Mouse (Mus musculus) fibroblast of lung, adult 2 months (primary cell): ENCODE results near the gene Efs.
"Not testable (repeated sequence)": the region's sequence is repeated elsewhere in the genome, so short reads cannot be mapped to it uniquely, and the experiment has no call there.

Experiments
- DNase-seq: peaks from one replicate; pipeline ENCODE4 v3.0.0-alpha.2; 2011; ENCODE audit warnings: low read depth

The Efs gene

GRCm38 (mm10) chr14:54925349-54926342 lies at the start of gene Efs:
Gene Efs, minus strand, starts transcription at chr14:54926126.
- DNase-seq: no peak

- DNase-seq: no peak
Observed at GRCm38 (mm10) chr14:54974068-54974791, 48.3 kb upstream of the Efs start.

DNA sequence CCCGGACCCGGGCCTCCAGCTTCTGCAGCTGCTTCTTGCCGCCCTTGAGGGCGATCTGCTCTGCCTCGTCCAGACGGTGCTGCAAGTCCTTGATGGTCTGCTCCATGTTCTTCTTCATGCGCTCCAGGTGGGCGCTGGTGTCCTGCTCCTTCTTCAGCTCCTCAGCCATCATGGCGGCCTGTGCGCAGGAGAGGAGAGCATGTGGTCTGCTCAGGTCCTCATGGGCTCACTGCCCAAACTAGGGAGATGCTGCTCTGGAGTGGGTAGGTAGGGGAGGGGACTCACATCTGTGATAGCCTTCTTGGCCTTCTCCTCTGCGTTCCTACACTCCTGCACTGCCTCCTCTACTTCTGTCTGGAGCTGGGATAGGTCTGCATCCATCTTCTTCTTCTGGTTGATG lies 46.9 kb upstream of the Efs start:
- not testable (repeated sequence) for DNase-seq

DNA sequence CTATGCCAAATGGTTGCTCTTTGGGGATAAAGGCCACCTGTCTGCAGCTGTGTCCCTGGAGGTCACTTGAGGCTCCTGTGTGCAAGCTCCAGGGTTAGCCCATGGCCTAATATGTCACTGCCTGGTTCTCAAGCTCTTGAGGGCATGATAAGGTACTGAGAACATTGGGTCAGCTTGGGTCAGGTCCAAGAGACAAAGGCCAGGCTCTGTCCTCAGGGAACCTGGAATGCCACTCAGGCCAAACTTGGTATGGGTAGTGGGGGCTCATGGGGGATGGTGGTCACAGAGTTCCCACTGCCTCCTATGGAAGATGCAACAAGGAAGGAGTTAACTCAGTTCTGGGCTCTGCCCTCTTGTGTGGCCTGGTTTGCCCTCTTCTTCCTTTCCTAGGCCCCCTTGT lies 42.4 kb upstream of the Efs start:
- DNase-seq: no peak

DNA sequence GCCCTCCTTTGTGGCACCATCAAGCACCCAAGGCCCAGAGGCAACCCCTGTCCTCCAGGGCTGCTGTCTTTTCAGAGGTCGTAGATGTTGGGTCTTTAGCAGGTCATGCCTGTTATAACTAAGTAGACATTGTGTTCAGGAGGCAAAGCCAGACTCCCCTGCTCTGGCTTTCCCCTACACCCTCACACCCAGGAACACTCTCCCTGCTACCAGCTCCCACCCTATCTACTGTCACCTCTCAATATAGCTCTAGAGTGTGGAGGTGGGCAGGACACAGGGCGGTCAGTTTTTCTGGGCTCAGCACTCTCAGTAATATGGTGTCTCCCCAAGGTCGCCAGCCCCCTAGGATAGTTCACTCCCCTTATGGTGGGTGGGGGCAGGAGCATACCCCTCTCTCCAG lies 41.9 kb upstream of the Efs start:
- DNase-seq: no peak

DNA sequence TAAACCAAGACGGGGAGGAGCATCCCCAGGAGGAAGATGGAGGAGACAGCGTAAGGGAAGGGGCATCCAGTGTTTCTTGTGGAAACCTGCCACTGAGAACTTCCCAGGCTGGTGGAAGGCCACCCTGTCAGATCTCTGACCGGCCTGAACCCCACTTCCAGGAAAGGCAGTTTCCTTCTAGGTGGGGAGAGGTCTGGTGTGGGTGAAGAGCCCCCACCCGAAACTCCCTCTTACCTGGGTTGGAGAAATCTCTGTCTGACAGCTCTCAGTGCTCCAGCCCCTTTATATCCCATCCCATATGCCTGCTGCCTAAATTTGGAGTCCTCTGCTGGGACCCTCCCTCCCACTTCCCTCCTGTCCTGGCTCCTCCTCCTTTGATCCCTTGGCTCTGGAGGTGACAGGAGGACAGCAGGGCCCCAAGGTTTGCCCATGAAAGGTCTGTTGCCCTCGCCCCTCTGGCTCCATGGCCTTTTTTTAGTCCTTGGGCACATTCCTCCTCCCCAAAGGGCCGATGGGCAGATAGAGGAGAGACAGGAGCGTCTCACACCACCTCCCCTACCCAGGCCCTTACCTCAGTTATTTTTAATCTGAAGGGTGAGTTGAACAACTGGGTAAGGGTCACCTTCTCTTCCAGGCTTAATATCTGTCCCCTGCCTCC lies 40.5 kb upstream of the Efs start, which contains the start of gene Myh6:
Gene Myh6 (minus strand): TSS at position 608 of the 658 bp plus-strand sequence.
- no peak for DNase-seq

- DNase-seq: no peak
Observed at GRCm38 (mm10) chr14:54965631-54966030, 39.7 kb upstream of the Efs start.

- DNase-seq: no peak
Observed at GRCm38 (mm10) chr14:54965044-54965443, 39.1 kb upstream of the Efs start.

- no peak for DNase-seq
Observed at GRCm38 (mm10) chr14:54963727-54964126, 37.8 kb upstream of the Efs start.

DNA sequence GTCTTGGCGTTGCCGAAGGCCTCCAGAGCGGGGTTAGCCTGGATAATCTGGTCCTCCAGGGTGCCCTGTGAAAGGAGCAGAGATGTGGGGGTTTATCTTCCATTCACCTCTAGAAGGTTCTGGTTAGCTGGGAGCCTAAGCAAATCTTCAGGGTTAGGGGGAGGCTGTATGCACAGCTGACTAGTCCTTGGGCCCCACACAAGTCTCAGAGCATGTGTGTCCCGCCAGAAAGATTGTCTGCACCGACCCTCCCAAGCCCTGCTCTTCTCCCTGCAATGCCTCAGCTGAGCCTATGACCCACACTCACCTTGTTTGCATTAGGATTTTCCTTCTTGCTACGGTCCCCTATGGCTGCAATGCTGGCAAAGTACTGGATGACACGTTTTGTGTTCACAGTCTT lies 36.8 kb upstream of the Efs start:
- DNase-seq: no peak

GRCm38 (mm10) chr14:54961487-54961886 lies 35.6 kb upstream of the Efs start:
- no peak for DNase-seq

DNA sequence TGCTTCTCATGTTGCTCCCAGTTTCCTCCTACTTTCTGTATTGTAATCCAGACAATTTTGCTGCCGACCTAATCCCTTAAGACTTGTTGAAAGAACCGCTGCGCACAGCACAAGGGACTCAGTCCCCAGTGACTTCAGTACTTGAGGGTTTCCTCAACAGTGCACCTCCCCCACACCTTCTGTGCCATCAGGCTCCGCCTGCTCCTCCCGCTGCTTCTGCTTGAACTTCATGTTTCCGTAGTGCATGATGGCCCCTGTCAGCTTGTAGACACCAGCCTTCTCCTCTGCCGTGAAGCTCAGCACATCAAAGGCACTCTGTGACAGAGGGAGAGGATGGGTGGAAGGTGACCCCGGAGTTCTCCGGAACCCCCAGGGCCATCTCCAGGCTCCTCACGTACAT lies 34.8 kb upstream of the Efs start:
- no peak for DNase-seq

GRCm38 (mm10) chr14:54959853-54960613 lies 34.1 kb upstream of the Efs start:
- DNase-seq: not testable (repeated sequence)

DNA sequence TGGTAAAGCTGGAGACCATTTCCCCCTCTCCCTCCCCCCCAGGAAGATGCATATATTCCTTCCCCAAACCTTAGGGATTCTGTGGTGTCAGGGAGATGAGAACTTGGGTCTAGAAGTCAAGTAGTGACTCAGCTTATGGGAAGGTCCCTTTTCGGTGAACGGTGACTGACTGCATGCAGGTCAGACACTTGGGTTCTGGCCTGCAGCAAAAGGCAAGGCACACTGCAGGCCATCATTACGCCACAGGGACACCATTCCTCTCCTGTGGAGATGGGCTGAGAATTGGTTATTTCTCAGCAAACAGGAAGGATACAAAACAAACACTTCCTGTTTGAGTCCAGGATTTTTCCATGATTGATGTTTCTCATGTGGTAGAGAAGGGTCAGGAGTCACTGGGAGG lies 33.3 kb upstream of the Efs start:
- DNase-seq: no peak

DNA sequence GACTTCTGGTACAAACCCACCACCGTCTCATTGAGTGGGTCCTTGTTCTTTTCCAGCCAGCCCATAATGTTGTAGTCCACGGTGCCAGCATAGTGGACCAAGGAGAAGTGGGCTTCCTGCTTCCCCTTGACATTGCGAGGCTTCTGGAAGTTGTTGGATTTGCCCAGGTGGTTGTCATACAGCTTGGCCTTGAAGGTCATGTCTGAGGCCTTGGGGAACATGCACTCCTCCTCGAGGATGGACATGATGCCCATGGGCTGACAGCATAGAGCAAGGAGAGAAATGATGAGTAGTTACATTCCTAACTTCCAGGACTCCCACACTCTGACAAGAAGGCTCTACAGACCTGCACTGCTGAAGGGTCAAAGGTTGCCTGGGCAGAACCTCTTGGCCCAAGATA lies 32.6 kb upstream of the Efs start:
- no peak for DNase-seq

- DNase-seq: no peak
Observed at GRCm38 (mm10) chr14:54956533-54956932, 30.6 kb upstream of the Efs start.

- DNase-seq: no peak
Observed at GRCm38 (mm10) chr14:54955481-54955880, 29.6 kb upstream of the Efs start.

DNA sequence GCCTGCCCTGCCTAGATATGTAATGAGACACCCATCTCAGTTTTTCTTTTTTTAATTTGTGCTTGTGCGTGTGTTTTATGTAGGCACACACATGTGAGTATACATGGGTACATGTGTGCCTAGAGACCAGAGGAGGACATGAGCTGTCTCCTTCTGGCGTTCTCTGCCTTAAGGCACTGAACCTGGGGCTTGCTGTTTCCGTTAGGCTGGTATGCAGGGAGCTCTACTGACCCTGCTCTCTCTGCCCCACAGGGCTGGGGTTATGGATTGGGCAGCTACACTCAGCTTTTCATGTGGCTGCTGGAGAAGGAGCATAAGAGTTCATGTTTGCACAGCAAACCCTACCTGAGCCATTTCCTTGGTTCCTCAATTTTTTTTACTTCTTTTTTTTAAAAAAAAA lies 28.5 kb upstream of the Efs start:
- DNase-seq: no peak

DNA sequence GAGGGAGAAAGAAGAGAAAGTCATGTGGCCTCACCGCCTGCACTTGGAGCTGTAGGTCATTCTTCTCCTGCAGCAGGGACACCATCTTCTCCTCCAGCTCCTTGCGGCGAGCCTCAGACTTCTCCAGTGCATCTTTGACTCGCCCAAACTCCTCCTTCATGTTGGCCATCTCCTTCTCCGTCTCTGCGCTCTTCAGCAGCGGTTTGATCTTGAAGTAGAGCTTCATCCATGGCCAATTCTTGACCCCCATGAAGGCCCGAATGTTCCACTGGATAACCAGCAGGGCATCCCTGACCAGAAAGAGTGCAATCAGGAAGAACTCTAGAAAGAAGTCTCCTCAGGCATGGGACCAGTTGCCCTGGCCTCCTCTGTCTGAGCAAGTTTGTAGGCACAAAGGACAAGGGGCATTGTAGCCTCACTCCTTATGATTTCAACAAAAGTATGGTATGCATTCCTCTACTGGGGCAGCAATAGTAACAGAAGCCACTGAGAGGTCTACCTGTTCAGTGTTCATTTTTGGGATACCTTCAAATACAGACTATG lies 27.8 kb upstream of the Efs start:
- no peak for DNase-seq

DNA sequence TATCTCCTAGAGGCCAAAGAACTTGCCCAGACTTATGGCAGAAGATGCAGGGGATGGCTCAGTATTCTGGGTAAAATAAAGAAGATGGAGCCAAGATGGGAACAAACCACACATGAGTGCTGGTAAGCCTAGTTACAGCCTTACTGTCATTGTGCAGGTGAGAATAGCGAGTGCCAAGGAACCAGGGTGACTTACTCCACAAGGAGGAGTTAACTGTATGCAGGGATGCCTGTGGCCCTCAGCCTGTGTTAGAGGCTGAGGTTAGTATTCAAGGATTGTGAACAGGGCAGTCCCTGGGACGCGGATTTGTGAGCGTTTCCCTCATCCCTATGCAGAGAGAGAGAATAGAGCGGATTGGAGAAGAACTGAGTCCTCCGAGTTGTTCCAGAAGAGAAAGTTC lies 25.7 kb upstream of the Efs start:
- DNase-seq: no peak

DNA sequence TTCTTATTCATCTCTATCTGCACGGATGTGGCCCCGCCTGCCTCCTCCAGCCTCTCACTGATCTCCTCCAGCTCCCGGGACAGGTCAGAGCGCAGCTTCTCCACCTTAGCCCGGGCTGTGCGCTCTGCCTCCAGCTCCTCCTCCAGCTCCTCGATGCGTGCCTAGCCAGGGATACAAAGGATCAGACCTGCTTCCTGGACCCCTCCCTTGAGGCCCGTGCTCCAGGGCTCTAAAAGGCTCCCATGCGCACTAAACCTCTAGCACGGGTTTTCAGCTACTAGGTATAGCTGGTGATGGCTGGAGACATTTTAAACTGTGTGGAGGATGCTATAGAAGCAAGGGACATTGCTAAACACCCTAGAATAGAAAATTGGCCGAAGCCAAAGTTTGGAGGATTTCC lies 24.6 kb upstream of the Efs start:
- no peak for DNase-seq

DNA sequence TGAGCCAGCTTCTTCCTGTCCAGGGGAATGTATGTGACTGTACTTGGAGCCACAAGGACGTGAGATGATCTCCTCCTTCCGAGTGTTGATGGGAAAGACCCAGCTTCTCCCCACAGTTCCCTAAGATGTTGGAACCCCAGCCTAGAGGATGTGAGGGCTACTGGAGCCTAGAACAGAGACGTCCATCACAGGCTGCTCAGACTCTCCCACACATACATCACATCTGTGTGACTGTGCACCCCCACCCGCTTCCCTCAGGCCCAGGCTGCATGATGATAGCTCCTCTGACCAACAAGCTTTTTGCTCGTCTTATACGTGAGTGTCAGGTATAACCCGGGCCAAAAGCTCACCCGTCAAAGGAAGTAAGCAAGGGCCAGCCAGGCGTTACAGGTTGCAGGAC lies 22.9 kb upstream of the Efs start:
- DNase-seq: no peak
